Mouse (Mus musculus) embryonic facial prominence, embryonic 12.5 days (tissue): ENCODE results near the gene Wdr60. TPM values are rescaled to one million over a fixed set of nuclear protein-coding genes. Genes with fewer than 3 reads are reported as not detected.
"Not testable (repeated sequence)": the region's sequence is repeated elsewhere in the genome, so short reads cannot be mapped to it uniquely, and the experiment has no call there.

Experiments used
- ATAC-seq: fragments of 200-750 bp; cut with Nextera tagmentation; 2 replicates; pipeline ENCODE4 v1.8.0; 2017; ENCODE audit not compliant: insufficient number of reproducible peaks, insufficient read depth, low FRiP score, low TSS enrichment
- H3K27ac ChIP-seq: fragments of 300-500 bp; sonication (generic); 2 replicates; pipeline ENCODE4 v1.5.1; 2016; ENCODE audit warnings: mild to moderate bottlenecking
- H3K27me3 ChIP-seq: fragments of 300-500 bp; sonication (generic); 2 replicates; pipeline ENCODE4 v1.6.1; 2016; ENCODE audit warnings: mild to moderate bottlenecking, moderate library complexity
- H3K36me3 ChIP-seq: fragments of 300-500 bp; sonication (generic); 2 replicates; pipeline ENCODE4 v1.6.1; 2016; ENCODE audit warnings: mild to moderate bottlenecking
- H3K4me1 ChIP-seq: fragments of 300-500 bp; sonication (generic); 2 replicates; pipeline ENCODE4 v1.6.1; 2016
- H3K4me2 ChIP-seq: fragments of 300-500 bp; sonication (generic); replicated peaks from 2 replicates; pipeline ENCODE4 v1.6.1; 2016; ENCODE audit warnings: mild to moderate bottlenecking, moderate library complexity
- H3K4me3 ChIP-seq: fragments of 300-500 bp; sonication (generic); 2 replicates; pipeline ENCODE4 v1.5.1; 2016; ENCODE audit warnings: mild to moderate bottlenecking
- H3K9ac ChIP-seq: fragments of 300-500 bp; sonication (generic); 2 replicates; pipeline ENCODE4 v1.6.1; 2016; ENCODE audit warnings: mild to moderate bottlenecking, moderate library complexity
- H3K9me3 ChIP-seq: fragments of 300-500 bp; sonication (generic); 2 replicates; pipeline ENCODE4 v1.6.1; 2016; ENCODE audit warnings: mild to moderate bottlenecking, moderate library complexity
- WGBS: fragments of 180-500 bp; shearing (Covaris S2); methylation state at CpG from one replicate; pipeline ENCODE4 v1.1.7; 2016; 5-methylcytosine and 5-hydroxymethylcytosine counted together
- polyA plus RNA-seq: library from polyadenylated mRNA; unstranded; fragments of >200 nt; fragmentation: Nextera tagmentation; extraction: Ambion mirVana; gene quantifications from 2 replicates; pipeline ENCODE4 v1.2.1, GENCODE M21; 2016

Wdr60 gene
- polyA plus RNA-seq, 1 experiment from 2014 or later: 27.3 TPM

DNA sequence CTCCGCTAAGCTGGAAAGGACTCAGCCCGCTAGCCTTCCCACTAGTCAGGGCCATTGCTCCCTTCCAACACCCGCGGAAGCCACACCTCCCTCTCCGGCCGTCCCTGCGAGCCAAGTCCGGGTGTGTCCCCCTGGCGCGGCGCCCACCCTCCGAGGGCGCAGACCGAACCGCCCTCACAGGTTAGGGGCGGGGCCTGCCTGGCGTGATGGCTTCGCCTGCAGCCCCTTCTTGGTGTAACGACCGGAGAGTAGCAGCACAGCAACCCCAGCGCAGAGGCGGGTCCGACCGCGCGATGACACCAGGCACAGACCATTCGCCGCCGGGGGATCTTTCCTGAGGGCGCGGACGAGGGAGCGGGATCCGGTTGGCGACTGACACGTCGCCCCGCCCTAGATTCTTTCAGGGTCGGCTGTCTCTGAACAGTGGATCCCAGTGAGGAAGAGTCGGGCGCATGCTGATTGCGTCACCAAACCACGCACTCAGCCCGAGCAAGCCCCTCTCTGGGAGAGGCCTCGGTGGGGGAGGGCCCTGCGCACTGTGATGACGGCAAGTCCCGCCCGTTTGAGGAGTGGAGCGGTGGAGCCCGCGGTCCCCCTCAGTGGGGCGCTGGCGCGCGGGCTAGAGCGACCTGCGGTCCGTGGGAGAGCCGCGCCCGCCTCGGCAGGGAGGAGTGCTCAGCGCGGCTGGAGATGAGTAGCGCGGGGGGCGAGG, 18.0 kb upstream of the Wdr60 start, which contains the start of gene Esyt2:
Gene Esyt2, plus strand, starts transcription at position 544 of the 712 bp plus-strand sequence.
- H3K27me3 ChIP-seq: no peaks in the 10 kb centered on the region
- peak within 1 kb of the TSS; percentile 91 for H3K4me3 ChIP-seq
- H3K9ac ChIP-seq: peak within 1 kb of the TSS; percentile 95
- H3K36me3 ChIP-seq: no peaks in the 10 kb centered on the region
- H3K27ac ChIP-seq: peak within 1 kb of the TSS; percentile 93
- no peaks in the 10 kb centered on the region for H3K9me3 ChIP-seq
- under 1% methylated on average over 68 of the region's 68 CpGs for WGBS
- no peaks in the 10 kb centered on the region; the same call in 1 of the 2 replicates for H3K4me1 ChIP-seq
- peak within 1 kb of the TSS; percentile 98 for H3K4me2 ChIP-seq
- ATAC-seq: peak; percentile 99

DNA sequence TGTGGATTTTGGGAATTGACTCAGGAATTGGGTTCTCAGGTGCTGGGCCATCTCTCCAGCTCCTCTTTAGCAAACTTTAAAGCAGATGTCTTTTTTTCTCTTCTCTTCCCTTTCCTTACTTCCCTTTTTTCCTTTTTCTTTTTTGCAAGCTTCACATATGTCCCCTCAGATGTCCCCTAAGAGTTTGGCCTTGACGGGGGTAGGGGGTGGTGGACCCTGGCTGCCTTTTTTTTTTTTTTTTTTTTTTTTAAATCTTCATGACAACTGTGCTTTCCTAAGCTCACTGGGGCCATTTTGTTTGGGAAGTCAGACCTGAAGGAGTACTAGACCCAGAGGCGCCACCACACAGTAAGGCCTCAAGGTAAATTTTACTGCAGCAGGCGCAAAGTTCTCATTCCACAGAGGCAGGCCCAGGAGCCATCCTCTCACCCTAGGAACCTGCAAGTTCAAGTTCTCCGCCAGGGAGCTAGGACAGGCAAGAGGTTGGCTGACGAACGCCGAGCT, 17.4 kb upstream of the Wdr60 start:
- no peak; the same call in 1 of the 2 replicates for ATAC-seq
- H3K4me3 ChIP-seq: peak overlapping the region; percentile 91
- peak overlapping the region; percentile 98 for H3K4me2 ChIP-seq
- WGBS: 2% methylated on average over 7 of the region's 7 CpGs
- no peaks in the 10 kb centered on the region for H3K9me3 ChIP-seq
- no peaks in the 10 kb centered on the region; the same call in 1 of the 2 replicates for H3K4me1 ChIP-seq
- peak overlapping the region; percentile 74 for H3K9ac ChIP-seq
- H3K27me3 ChIP-seq: no peaks in the 10 kb centered on the region
- peak overlapping the region; percentile 93 for H3K27ac ChIP-seq
- no peaks in the 10 kb centered on the region for H3K36me3 ChIP-seq

DNA sequence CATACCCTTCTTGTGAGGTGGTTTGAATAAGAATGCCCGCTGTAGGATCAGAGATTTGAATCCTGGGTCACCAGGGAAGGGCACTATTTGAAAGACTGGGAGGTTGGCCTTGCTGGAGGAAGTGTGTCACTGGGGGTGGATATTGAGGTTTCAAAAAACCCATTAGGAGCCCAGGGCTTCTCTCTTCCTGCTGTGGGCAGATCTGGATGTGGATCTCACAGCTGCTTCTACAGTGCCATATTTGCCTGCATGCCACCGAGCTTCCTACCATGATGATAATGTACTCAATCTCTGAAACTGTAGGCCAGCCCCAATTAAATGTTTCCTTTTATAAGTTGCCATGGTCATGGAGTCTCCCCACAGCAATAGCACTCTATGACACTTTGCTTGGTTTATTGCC, 16.4 kb upstream of the Wdr60 start:
- Histone ChIP-seq H3K4me3 (no peak overlapping the region), H3K36me3 (no peaks in the 10 kb centered on the region), H3K9ac (no peak overlapping the region), H3K4me2 (no peak overlapping the region), H3K27ac (no peak overlapping the region), H3K27me3 (no peaks in the 10 kb centered on the region), H3K4me1 (no peaks in the 10 kb centered on the region; the same call in 1 of the 2 replicates), H3K9me3 (no peaks in the 10 kb centered on the region)
- ATAC-seq: no peak
- WGBS: 80% methylated on average over 2 of the region's 2 CpGs

DNA sequence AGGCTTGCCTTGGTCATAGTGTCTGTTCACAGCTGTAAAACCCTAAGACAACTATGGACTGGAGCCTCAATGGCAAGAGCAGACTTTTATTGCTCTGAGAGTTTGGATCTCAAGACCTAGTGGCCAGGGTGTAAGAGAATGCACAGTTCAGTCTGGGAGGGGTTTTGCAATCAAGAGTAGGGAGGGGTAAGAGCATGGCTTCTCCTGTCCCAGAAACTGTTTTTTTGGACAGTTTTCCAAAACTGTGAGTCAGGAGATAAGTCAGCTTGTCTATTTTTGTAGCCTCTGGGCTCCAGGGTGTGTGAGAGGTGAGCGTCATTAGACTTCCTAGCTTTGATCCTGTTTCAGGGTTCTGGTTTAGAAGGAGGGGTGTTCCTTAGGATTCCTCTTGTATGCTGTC, 15.7 kb upstream of the Wdr60 start:
- Histone ChIP-seq H3K36me3 (no peaks in the 10 kb centered on the region), H3K27me3 (no peaks in the 10 kb centered on the region), H3K4me1 (no peaks in the 10 kb centered on the region; the same call in 1 of the 2 replicates), H3K27ac (no peak overlapping the region), H3K4me3 (no peak overlapping the region), H3K4me2 (no peak overlapping the region), H3K9me3 (no peaks in the 10 kb centered on the region), H3K9ac (no peak overlapping the region)
- WGBS: 93% methylated on average over 1 of the region's 1 CpGs
- ATAC-seq: no peak

DNA sequence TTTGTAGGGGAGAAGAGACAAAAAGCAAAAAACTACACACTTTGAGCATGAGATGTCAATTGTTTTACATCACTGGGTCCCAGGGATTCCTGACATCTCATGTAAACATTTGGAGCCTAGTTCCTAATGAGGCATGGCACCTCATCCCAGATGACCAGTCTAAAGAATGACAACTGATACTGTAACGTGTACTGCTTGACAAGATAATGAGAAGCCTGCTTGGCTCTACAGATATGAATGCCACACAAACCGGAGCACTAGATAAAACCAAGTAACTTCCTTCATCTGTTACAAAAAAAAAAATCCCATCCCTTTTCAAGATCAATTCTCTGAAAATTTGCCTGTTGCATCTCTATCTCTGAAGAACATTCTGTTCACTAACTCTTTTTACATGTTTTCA, 14.1 kb upstream of the Wdr60 start:
- no peak for ATAC-seq
- Histone ChIP-seq H3K9me3 (no peaks in the 10 kb centered on the region), H3K4me1 (no peaks in the 10 kb centered on the region; the same call in 1 of the 2 replicates), H3K36me3 (no peaks in the 10 kb centered on the region), H3K27me3 (no peaks in the 10 kb centered on the region), H3K4me2 (no peak overlapping the region), H3K27ac (no peak overlapping the region), H3K4me3 (no peak overlapping the region), H3K9ac (no peak overlapping the region)
- WGBS: 71% methylated on average over 2 of the region's 2 CpGs

DNA sequence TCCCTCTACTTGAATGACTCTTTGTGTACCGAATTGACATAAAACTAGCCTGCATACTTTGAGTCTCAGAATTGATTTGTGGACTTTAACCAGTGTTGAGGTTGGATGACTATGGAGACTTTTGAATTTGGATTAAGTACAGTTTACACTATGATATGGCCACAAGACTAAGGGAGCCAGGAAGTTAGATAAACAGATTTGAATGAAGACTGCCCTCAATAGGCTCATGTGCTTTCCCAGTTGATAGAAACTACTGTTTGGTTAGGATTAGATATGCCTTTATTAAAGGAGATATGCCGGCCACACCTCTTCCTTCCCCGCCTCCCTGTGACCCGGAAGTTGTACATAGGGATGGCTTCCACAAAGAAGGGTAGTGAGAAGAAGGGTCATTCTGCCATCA, 12.8 kb upstream of the Wdr60 start:
- WGBS: 89% methylated on average over 4 of the region's 4 CpGs
- no peaks in the 10 kb centered on the region for H3K9me3 ChIP-seq

DNA sequence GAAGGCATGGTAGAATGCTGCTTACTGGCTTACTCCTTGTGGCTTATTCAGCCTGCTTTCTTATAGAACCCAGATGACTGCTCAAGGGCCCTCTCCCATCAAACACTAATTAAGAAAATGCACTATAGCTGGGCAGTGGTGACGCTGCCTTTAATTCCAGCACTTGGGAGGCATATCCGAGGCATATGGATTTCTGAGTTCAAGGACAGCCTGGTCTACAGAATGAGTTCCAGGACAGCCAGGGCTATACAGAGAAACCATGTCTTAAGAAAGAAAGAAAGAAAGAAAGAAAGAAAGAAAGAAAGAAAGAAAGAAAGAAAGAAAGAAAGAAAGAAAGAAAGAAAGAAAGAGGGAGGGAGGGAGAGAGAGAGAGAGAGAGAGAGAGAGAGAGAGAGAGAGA, 12.3 kb upstream of the Wdr60 start, which contains the start of gene Gm11027:
Gene Gm11027, plus strand, starts transcription at position 301 of the 400 bp plus-strand sequence.
- H3K27ac ChIP-seq, H3K4me3 ChIP-seq, H3K4me2 ChIP-seq, H3K36me3 ChIP-seq, H3K9me3 ChIP-seq, ATAC-seq, H3K9ac ChIP-seq, H3K4me1 ChIP-seq, H3K27me3 ChIP-seq: not testable (repeated sequence)
- WGBS: 70% methylated on average over 2 of the region's 2 CpGs

More for the DNA sequence above, 12.8 kb upstream of the Wdr60 start:
- no peaks in the 10 kb centered on the region for H3K27me3 ChIP-seq
- no peaks in the 10 kb centered on the region for H3K4me1 ChIP-seq
- no peak overlapping the region for H3K27ac ChIP-seq
- ATAC-seq: no peak
- no peak overlapping the region for H3K9ac ChIP-seq
- H3K4me3 ChIP-seq: no peak overlapping the region
- no peaks in the 10 kb centered on the region for H3K36me3 ChIP-seq
- H3K4me2 ChIP-seq: no peak overlapping the region

DNA sequence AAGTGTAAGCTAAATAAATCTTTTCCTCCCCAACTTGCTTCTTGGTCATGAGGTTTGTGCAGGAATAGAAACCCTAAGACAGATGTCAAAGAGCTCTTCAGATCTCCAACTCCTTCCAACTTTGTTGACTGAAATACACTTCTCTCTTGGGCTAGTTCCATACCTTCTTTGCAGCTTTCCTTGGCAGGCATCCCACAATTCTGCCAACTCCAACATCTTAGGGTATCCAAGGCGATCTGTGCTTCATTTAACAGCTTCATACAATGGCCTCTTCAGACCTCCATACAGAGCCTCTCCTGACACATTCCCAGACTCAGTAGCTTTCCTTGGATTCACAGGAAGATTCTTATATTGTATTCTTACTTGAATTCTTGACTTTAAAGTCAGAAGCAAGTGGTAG, 10.9 kb upstream of the Wdr60 start:
- no peak for ATAC-seq
- Histone ChIP-seq H3K4me3 (no peak overlapping the region), H3K27me3 (no peaks in the 10 kb centered on the region), H3K9me3 (no peaks in the 10 kb centered on the region), H3K9ac (no peak overlapping the region), H3K4me1 (no peaks in the 10 kb centered on the region), H3K36me3 (no peaks in the 10 kb centered on the region), H3K4me2 (no peak overlapping the region), H3K27ac (no peak overlapping the region)
- WGBS: 83% methylated on average over 1 of the region's 1 CpGs

DNA sequence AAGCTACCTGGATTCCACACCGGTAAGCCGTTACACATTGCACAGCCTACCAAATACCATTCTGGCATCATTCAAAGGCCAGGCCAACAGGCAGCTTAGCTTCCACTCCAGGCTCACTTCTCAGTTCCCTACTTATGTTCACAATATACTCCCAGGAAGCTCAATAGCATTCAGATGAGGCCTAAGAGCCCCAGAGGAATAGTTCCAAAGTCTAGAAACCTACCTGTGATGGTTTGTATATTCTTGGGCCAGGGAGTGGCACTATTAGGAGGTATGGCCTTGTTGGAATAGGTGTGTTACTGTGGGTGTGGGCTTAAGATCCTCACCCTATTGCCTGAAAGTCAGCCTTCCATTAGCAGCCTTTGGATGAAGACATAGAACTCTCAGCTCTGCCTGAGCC, 8.2 kb upstream of the Wdr60 start:
- Histone ChIP-seq H3K36me3 (no peaks in the 10 kb centered on the region), H3K27me3 (no peaks in the 10 kb centered on the region), H3K27ac (no peak overlapping the region), H3K9me3 (no peaks in the 10 kb centered on the region), H3K9ac (no peak overlapping the region), H3K4me2 (no peak overlapping the region), H3K4me3 (no peak overlapping the region), H3K4me1 (no peaks in the 10 kb centered on the region)
- ATAC-seq: no peak
- WGBS: 74% methylated on average over 2 of the region's 2 CpGs

DNA sequence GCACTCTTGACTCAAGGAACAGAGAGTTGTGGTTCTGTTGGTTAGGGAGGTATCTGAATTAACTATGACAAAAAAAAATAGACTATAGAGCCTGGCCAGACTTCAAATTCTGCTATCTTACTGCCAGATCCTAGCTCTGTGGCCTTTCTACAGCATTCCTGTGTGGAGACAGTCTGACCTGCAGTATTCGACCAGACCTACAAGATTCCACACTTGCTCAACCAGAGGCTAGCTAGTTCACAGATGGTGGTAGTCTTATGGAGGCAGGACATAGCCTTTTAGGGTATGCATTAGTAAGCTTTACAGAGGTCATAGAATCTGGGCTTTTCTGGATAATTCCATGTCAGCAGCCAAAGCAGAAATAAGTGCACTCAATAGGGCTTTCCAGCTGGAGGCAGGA, 7.7 kb upstream of the Wdr60 start:
- H3K9me3 ChIP-seq: no peaks in the 10 kb centered on the region
- H3K4me1 ChIP-seq: no peaks in the 10 kb centered on the region
- WGBS: 88% methylated on average over 1 of the region's 1 CpGs
- no peaks in the 10 kb centered on the region for H3K27me3 ChIP-seq
- no peaks in the 10 kb centered on the region for H3K36me3 ChIP-seq
- no peak overlapping the region for H3K4me3 ChIP-seq
- H3K4me2 ChIP-seq: no peak overlapping the region
- no peak for ATAC-seq
- H3K27ac ChIP-seq: no peak overlapping the region
- no peak overlapping the region for H3K9ac ChIP-seq

DNA sequence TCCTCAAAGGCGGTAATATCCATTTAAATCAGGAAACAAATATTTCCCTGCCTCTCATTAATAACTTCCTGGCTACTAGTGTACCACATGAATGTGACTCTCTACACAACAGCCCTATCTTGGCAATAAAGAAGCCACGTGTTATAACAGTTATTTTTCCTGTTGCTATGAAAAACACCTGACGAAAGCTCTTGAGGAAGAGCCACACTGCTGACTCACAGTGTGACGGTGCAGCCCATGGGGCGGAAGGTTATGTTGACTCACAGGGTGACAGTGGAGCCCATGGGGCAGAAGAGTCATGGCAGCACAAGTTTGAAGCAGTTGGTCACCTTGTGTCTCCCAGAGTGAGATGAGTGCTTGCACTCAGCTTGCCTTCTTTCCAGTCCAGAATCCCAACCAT, 6.6 kb upstream of the Wdr60 start:
- Histone ChIP-seq H3K9ac (no peak overlapping the region), H3K27ac (no peak overlapping the region), H3K27me3 (no peaks in the 10 kb centered on the region), H3K36me3 (no peaks in the 10 kb centered on the region), H3K4me2 (no peak overlapping the region), H3K9me3 (no peaks in the 10 kb centered on the region), H3K4me1 (no peaks in the 10 kb centered on the region), H3K4me3 (no peak overlapping the region)
- 82% methylated on average over 5 of the region's 5 CpGs for WGBS
- no peak for ATAC-seq

DNA sequence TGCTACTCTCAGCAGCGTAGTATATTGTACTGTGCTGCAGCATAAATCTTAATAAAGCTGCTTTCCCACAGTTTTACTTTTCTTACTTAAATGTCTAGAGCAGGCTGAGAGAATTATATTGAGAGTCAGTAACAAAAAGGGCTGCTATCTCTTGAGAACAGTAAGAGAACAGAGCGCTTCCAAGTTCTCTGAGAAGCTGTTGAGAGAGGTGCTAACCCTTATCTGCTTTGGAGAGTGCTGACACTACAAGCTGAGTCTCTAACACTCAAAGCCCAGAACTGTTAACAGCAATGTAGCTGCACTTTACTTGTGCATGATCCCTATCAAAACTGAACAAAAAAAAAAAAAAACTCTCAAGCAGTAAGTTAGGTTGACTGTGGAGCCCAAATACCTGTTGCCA, 2.5 kb upstream of the Wdr60 start:
- Histone ChIP-seq H3K9me3 (no peaks in the 10 kb centered on the region), H3K4me1 (peaks cover 5% of the 10 kb centered on the region; the same call in 1 of the 2 replicates), H3K4me2 (no peak overlapping the region), H3K27ac (no peak overlapping the region), H3K4me3 (no peak overlapping the region), H3K36me3 (no peaks in the 10 kb centered on the region), H3K27me3 (no peaks in the 10 kb centered on the region), H3K9ac (no peak overlapping the region)
- 83% methylated on average over 2 of the region's 2 CpGs for WGBS
- ATAC-seq: no peak
